Mouse (Mus musculus) cerebellum, adult 2 months (tissue): ENCODE results near the gene Ankrd11. TPM values are rescaled to one million over a fixed set of nuclear protein-coding genes. Genes with fewer than 3 reads are reported as not detected.

Source experiments
- DNase-seq, 2 experiments: peaks; one replicate each; pipeline ENCODE4 v3.0.0; 2021
- H3K27ac ChIP-seq: fragments of 200-500 bp; 2 replicates; pipeline ENCODE4 v1.5.1; 2012; ENCODE audit warnings: low read length, control low read depth, inconsistent platforms; ENCODE audit not compliant: insufficient read depth
- H3K27me3 ChIP-seq: fragments of 200-500 bp; 2 replicates; pipeline ENCODE4 v1.6.1; 2012; ENCODE audit warnings: inconsistent platforms, mild to moderate bottlenecking, low read length, moderate library complexity; ENCODE audit not compliant: control insufficient read depth, insufficient read depth
- H3K4me1 ChIP-seq: fragments of 200-500 bp; 2 replicates; pipeline ENCODE4 v1.6.1; 2011; ENCODE audit warnings: low read length; ENCODE audit not compliant: control insufficient read depth, insufficient read depth
- H3K4me3 ChIP-seq: fragments of 200-500 bp; replicated peaks from 2 replicates; pipeline ENCODE3; 2011; ENCODE audit warnings: mild to moderate bottlenecking, low read depth, low read length, control low read depth; ENCODE audit not compliant: insufficient read depth
- CTCF ChIP-seq: fragments of 200-500 bp; IDR thresholded peaks from 2 replicates; pipeline ENCODE4 v1.5.1; 2011; ENCODE audit warnings: low read depth, mild to moderate bottlenecking, control low read depth, low read length, moderate library complexity, borderline replicate concordance; ENCODE audit not compliant: insufficient read depth
- POLR2A ChIP-seq: fragments of 200-500 bp; IDR thresholded peaks from 2 replicates; pipeline ENCODE4 v1.6.1; 2011; ENCODE audit warnings: low read length, control low read depth, borderline replicate concordance; ENCODE audit not compliant: insufficient read depth
- WGBS: fragments of 180-500 bp; shearing (Covaris S2); methylation state at CpG from one replicate; pipeline ENCODE4 v1.1.7; 2018; 5-methylcytosine and 5-hydroxymethylcytosine counted together
- polyA plus RNA-seq: library from polyadenylated mRNA; depleted of rRNA; stranded (reverse); fragments of >200 nt; gene quantifications from 2 replicates; pipeline ENCODE4 v1.2.3, GENCODE M21; 2012

Ankrd11 gene
- polyA plus RNA-seq, 1 experiment: 105 TPM

GRCm38 (mm10) chr8:122954090-122954799, 87.8 kb downstream of the Ankrd11 start:
- H3K4me3 ChIP-seq: no peak overlapping the region
- H3K27me3 ChIP-seq: no peaks in the 10 kb centered on the region
- WGBS: 57% methylated on average over 3 of the region's 3 CpGs
- TF ChIP-seq CTCF (no peak), POLR2A (no peak)
- no peak for DNase-seq
- H3K4me1 ChIP-seq: peaks cover 56% of the 10 kb centered on the region
- no peak overlapping the region for H3K27ac ChIP-seq

GRCm38 (mm10) chr8:122953028-122953427, 89.0 kb downstream of the Ankrd11 start:
- WGBS: 88% methylated on average over 6 of the region's 6 CpGs

GRCm38 (mm10) chr8:122951456-122951855, 90.6 kb downstream of the Ankrd11 start:
- TF ChIP-seq POLR2A (no peak), CTCF (no peak)
- DNase-seq: no peak
- no peaks in the 10 kb centered on the region for H3K27me3 ChIP-seq
- no peak overlapping the region for H3K27ac ChIP-seq
- peaks cover 38% of the 10 kb centered on the region for H3K4me1 ChIP-seq
- H3K4me3 ChIP-seq: no peak overlapping the region
- 88% methylated on average over 5 of the region's 5 CpGs for WGBS

More at GRCm38 (mm10) chr8:122953028-122953427, 89.0 kb downstream of the Ankrd11 start:
- no peak for DNase-seq
- H3K4me3 ChIP-seq: no peak overlapping the region
- no peaks in the 10 kb centered on the region for H3K27me3 ChIP-seq
- H3K4me1 ChIP-seq: peaks cover 52% of the 10 kb centered on the region
- H3K27ac ChIP-seq: no peak overlapping the region
- TF ChIP-seq POLR2A (no peak), CTCF (no peak)

GRCm38 (mm10) chr8:122949701-122950100, 92.4 kb downstream of the Ankrd11 start:
- no peak for DNase-seq
- 18% methylated on average over 5 of the region's 5 CpGs for WGBS
- peaks cover 31% of the 10 kb centered on the region for H3K4me1 ChIP-seq
- H3K27ac ChIP-seq: peak overlapping the region; percentile 11; the same call in 1 of the 2 replicates
- no peak overlapping the region for H3K4me3 ChIP-seq
- no peaks in the 10 kb centered on the region for H3K27me3 ChIP-seq
- TF ChIP-seq CTCF (no peak), POLR2A (no peak)

GRCm38 (mm10) chr8:122945775-122946174, 96.3 kb downstream of the Ankrd11 start:
- H3K27me3 ChIP-seq: no peaks in the 10 kb centered on the region
- 74% methylated on average over 2 of the region's 2 CpGs for WGBS
- H3K4me3 ChIP-seq: no peak overlapping the region
- peaks cover 23% of the 10 kb centered on the region for H3K4me1 ChIP-seq
- no peak overlapping the region for H3K27ac ChIP-seq
- no peak for DNase-seq
- no peak for TF ChIP-seq CTCF
- no peak for TF ChIP-seq POLR2A

- WGBS: 53% methylated on average over 9 of the region's 9 CpGs
- DNase-seq: peak in 1 of 2 experiments; percentile 56
- H3K27ac ChIP-seq: no peak overlapping the region
Observed at GRCm38 (mm10) chr8:122942803-122943713, 99.0 kb downstream of the Ankrd11 start.

GRCm38 (mm10) chr8:122938591-122938990, 103.5 kb downstream of the Ankrd11 start:
- WGBS: 15% methylated on average over 4 of the region's 4 CpGs
- Histone ChIP-seq H3K27me3 (no peaks in the 10 kb centered on the region), H3K4me3 (no peak overlapping the region), H3K4me1 (peaks cover 46% of the 10 kb centered on the region), H3K27ac (peak overlapping the region; percentile 91)
- no peak for DNase-seq
- TF ChIP-seq CTCF (no peak), POLR2A (no peak)

More at GRCm38 (mm10) chr8:122942803-122943713, 99.0 kb downstream of the Ankrd11 start:
- Histone ChIP-seq H3K4me1 (peaks cover 23% of the 10 kb centered on the region), H3K27me3 (no peaks in the 10 kb centered on the region), H3K4me3 (no peak overlapping the region)
- peak; percentile 65 for TF ChIP-seq CTCF
- no peak for TF ChIP-seq POLR2A

GRCm38 (mm10) chr8:122938170-122938569, 103.9 kb downstream of the Ankrd11 start:
- Histone ChIP-seq H3K4me3 (no peak overlapping the region), H3K4me1 (peaks cover 48% of the 10 kb centered on the region), H3K27ac (peak overlapping the region; percentile 91), H3K27me3 (no peaks in the 10 kb centered on the region)
- 5% methylated on average over 3 of the region's 3 CpGs for WGBS
- peak in 1 of 2 experiments; percentile 69 for DNase-seq
- TF ChIP-seq CTCF (no peak), POLR2A (no peak)
